Mouse (Mus musculus) frontal cortex, adult (tissue): ENCODE data around the gene Zfp36l1.
A peak's percentile ranks its signal among the peaks of the same experiment; 100 is the strongest.

Experiments
- ATAC-seq: cut with Nextera tagmentation; 2 replicates; pipeline ENCODE4 v1.9.2; 2017; ENCODE audit warnings: mild to moderate bottlenecking, moderate library complexity, mixed read lengths; ENCODE audit not compliant: low TSS enrichment

Gene Zfp36l1

DNA sequence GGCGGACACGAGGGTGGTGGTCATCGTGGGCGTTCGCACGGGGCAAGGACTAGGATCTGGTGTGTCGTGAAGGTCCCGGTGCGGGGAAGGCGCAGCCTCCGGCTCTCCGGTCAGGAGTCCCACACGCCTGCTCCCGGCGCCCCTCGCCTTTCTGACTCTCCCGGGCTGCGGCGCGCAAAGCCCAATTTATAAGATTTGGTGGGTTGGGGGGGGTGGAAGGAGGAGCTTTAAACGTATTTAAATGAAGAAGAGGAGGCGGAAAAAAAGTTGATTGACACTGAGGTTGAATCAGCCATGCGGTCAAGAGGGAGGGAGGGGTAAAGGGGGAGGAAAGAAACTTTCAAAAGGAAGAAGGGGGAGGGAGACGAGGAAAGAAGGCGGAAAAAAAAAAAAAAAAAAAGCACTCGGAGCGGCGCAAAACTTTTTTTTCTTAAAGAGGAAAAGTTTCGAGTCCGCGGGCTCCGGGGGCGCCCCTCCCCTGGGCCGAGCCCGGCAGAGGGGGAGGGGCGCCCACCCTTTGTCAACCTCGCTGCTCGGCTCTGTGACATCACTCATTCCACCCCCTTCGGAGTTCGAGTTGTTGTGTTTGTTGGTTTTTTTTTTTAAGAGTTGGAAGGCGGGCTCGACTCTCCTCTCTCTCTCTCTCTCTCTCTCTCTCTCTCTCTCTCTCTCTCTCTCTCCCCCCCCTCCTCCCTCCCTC lies at the start of gene Zfp36l1:
Gene Zfp36l1 (minus strand): TSS at position 162 of the 700 bp plus-strand sequence.
- ATAC-seq = no peak

DNA sequence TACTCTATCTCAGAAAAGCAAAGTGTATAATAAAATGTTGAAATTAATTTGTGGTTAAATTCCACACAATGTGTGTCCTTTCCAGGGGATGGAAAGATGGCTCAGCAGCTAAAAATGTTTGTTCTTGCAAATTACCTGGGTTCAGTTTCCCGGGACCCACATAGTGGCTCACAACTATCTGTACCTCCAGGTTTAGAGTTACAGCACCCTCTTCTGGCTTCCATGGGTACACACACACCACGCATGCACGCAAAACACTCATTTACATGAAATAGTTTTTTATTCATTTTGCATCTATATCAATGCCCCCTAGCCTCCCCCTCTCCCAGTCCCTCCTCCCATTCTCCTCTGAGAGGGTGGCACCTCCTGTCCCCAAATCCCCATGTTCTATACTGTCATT lies 49.6 kb upstream of the Zfp36l1 start:
- no peak for ATAC-seq

DNA sequence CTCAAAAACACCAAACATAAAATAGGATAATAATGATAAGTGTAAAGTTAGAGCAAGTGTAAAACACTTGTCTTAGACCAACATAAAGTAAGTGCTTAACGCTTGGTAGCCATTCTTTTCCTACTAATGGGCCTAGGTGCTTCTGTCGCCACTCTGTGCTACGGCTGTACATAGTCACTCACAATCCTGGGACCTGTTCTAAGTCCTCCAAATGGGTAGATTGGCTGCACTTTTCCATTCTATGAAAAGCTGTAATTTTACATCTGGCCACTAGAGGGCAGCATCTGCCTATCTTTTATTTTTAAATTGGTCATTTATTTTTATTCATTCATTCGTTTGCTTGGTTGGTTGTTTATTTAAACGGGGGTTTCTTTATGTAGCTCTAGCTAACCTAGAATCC lies 44.9 kb upstream of the Zfp36l1 start:
- ATAC-seq = peak; percentile 69

- 0 out of 2 replicates have a peak, but pooled peaks have one; percentile 55 for ATAC-seq
Measured at GRCm38 (mm10) chr12:80153687-80154326, 41.0 kb upstream of the Zfp36l1 start.

DNA sequence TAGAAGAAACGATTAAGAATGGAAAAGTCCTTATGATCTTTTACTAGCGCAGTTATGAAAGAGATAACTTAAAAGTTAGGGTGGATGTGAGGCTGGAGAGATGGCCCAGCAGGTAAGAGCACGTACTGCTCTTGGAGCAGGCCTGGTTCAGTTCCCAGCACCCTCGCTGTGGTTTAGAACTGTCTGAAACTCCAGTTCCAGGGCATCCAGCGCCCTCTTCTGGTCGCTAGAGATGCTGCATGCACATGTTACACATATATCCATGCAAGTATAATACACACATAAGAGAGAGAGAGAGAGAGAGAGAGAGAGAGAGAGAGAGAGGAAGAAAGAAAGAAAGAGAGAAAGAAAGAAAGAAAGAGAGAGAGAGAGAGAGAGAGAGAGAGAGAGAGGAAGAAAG lies 40.3 kb upstream of the Zfp36l1 start:
- no peak for ATAC-seq

- no peak for ATAC-seq
Measured at GRCm38 (mm10) chr12:80151821-80152220, 39.0 kb upstream of the Zfp36l1 start.

DNA sequence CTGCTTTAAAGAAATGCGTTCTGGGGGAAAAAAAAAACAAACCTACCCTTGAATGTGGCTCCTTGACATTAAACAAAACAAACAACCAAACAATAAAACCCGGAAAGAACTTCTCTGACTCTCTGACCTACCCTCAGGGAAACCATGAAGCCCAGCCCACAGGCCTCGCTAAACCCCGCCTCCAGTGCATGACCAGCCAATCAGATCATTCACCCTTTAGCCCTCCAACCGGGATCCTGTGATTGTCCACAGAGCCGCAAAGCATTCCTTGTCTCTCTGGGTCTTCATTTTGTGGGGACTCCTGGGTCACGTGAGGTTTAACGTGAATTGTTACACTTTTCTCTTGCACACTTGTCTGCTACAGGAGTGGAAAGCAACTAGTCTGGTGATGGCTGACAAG lies 37.8 kb upstream of the Zfp36l1 start:
- no peak for ATAC-seq

GRCm38 (mm10) chr12:80147563-80148214 lies 34.9 kb upstream of the Zfp36l1 start:
- ATAC-seq = no peak

GRCm38 (mm10) chr12:80146227-80147223 lies 33.7 kb upstream of the Zfp36l1 start:
- ATAC-seq = peak; percentile 78

DNA sequence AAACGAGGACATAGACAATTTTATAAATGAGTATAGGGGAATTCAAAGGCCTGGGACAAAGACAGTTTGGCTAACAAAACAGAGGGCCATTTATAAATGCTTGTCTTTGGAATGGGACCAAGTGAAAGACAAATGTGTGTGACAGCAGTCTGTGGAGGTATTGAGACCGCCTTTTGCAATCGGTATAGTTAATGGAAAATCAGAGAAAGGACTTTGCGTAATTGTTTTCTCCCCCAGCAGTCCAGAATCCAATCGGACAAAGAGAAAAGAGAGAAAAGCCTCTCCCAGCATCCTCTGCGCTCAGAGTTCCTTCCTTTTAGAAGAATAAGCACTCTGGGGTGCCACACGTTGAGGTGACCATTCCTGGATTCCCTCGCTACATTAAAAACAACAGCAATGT lies 32.6 kb upstream of the Zfp36l1 start:
- no peak for ATAC-seq

GRCm38 (mm10) chr12:80144846-80145245 lies 32.0 kb upstream of the Zfp36l1 start:
- ATAC-seq = no peak

GRCm38 (mm10) chr12:80141470-80141869 lies 28.7 kb upstream of the Zfp36l1 start:
- ATAC-seq = peak; percentile 64; the same call in 1 of the 2 replicates

- ATAC-seq = no peak
Measured at GRCm38 (mm10) chr12:80141011-80141410, 28.2 kb upstream of the Zfp36l1 start.

GRCm38 (mm10) chr12:80137744-80138143 lies 24.9 kb upstream of the Zfp36l1 start:
- ATAC-seq = no peak

GRCm38 (mm10) chr12:80137246-80137645 lies 24.4 kb upstream of the Zfp36l1 start:
- ATAC-seq = no peak

GRCm38 (mm10) chr12:80136264-80136930 lies 23.6 kb upstream of the Zfp36l1 start:
- no peak for ATAC-seq

GRCm38 (mm10) chr12:80135173-80135572 lies 22.4 kb upstream of the Zfp36l1 start:
- ATAC-seq = no peak

- peak; percentile 7; the same call in 1 of the 2 replicates for ATAC-seq
Measured at GRCm38 (mm10) chr12:80133011-80133545, 20.3 kb upstream of the Zfp36l1 start.

GRCm38 (mm10) chr12:80132250-80133003 lies 19.6 kb upstream of the Zfp36l1 start:
- peak; percentile 82 for ATAC-seq
